Mouse (Mus musculus) spleen, adult 2 months (tissue): ENCODE results near the gene Itga5.

Experiments
- CTCF ChIP-seq: fragments of 200-500 bp; IDR thresholded peaks from 2 replicates; pipeline ENCODE4 v1.5.1; 2011; ENCODE audit warnings: mild to moderate bottlenecking, inconsistent platforms; ENCODE audit not compliant: insufficient read depth, insufficient read length, insufficient replicate concordance; ENCODE audit errors: extremely low read depth
- POLR2A ChIP-seq: fragments of 200-500 bp; IDR thresholded peaks from 2 replicates; pipeline ENCODE4 v1.6.1; 2011; ENCODE audit warnings: low read depth, low read length, inconsistent platforms

DNA sequence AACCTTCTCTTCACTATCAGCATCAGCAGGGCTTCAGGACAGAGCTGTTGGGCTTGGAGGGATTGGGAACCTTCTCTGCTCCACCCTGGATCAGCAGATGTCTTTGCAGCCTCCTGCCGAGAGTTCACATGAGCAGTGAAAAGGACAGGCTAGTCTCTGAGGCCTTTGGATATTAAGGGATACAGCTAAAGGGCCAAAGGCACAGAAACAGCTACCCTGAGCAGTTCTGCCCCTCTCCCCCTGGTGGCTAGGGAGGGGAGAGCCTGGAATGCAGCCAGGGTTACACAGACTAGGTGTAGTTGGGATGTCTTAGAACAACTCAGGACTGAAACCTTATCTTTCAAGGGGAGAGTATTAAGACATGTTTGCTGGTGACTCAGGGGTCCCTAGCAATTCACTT is 45.5 kb downstream of the Itga5 start:
- no peak; the same call in 1 of the 2 replicates for TF ChIP-seq CTCF
- TF ChIP-seq POLR2A: no peak
